Mouse (Mus musculus) cerebellum, adult 2 months (tissue): Measurements from ENCODE around the gene Rsu1. TPM values are rescaled to one million over a fixed set of nuclear protein-coding genes. Genes with fewer than 3 reads are reported as not detected.

Experiments
- DNase-seq, 2 experiments: peaks; one replicate each; pipeline ENCODE4 v3.0.0; 2021
- H3K27ac ChIP-seq: fragments of 200-500 bp; 2 replicates; pipeline ENCODE4 v1.5.1; 2012; ENCODE audit warnings: low read length, control low read depth, inconsistent platforms; ENCODE audit not compliant: insufficient read depth
- H3K27me3 ChIP-seq: fragments of 200-500 bp; 2 replicates; pipeline ENCODE4 v1.6.1; 2012; ENCODE audit warnings: inconsistent platforms, mild to moderate bottlenecking, low read length, moderate library complexity; ENCODE audit not compliant: control insufficient read depth, insufficient read depth
- H3K4me1 ChIP-seq: fragments of 200-500 bp; 2 replicates; pipeline ENCODE4 v1.6.1; 2011; ENCODE audit warnings: low read length; ENCODE audit not compliant: control insufficient read depth, insufficient read depth
- H3K4me3 ChIP-seq: fragments of 200-500 bp; replicated peaks from 2 replicates; pipeline ENCODE3; 2011; ENCODE audit warnings: mild to moderate bottlenecking, low read depth, low read length, control low read depth; ENCODE audit not compliant: insufficient read depth
- CTCF ChIP-seq: fragments of 200-500 bp; IDR thresholded peaks from 2 replicates; pipeline ENCODE4 v1.5.1; 2011; ENCODE audit warnings: low read depth, mild to moderate bottlenecking, control low read depth, low read length, moderate library complexity, borderline replicate concordance; ENCODE audit not compliant: insufficient read depth
- POLR2A ChIP-seq: fragments of 200-500 bp; IDR thresholded peaks from 2 replicates; pipeline ENCODE4 v1.6.1; 2011; ENCODE audit warnings: low read length, control low read depth, borderline replicate concordance; ENCODE audit not compliant: insufficient read depth
- WGBS: fragments of 180-500 bp; shearing (Covaris S2); methylation state at CpG from one replicate; pipeline ENCODE4 v1.1.7; 2018; 5-methylcytosine and 5-hydroxymethylcytosine counted together
- polyA plus RNA-seq: library from polyadenylated mRNA; depleted of rRNA; stranded (reverse); fragments of >200 nt; gene quantifications from 2 replicates; pipeline ENCODE4 v1.2.3, GENCODE M21; 2012; rRNA removed

The Rsu1 gene
- polyA plus RNA-seq, 1 experiment = 34.3 TPM

- TF ChIP-seq POLR2A = no peak
- no peak for TF ChIP-seq CTCF
- 70% methylated on average over 2 of the region's 2 CpGs for WGBS
- DNase-seq = no peak
Measured at GRCm38 (mm10) chr2:13080476-13080875, 190.7 kb downstream of the Rsu1 start.

GRCm38 (mm10) chr2:13072243-13072642 is 199.0 kb downstream of the Rsu1 start:
- Histone ChIP-seq H3K4me3 (no peak overlapping the region), H3K4me1 (no peaks in the 10 kb centered on the region), H3K27me3 (no peaks in the 10 kb centered on the region), H3K27ac (no peak overlapping the region)
- DNase-seq = no peak
- TF ChIP-seq CTCF (no peak), POLR2A (no peak)

More at GRCm38 (mm10) chr2:13080476-13080875, 190.7 kb downstream of the Rsu1 start:
- H3K27me3 ChIP-seq = no peaks in the 10 kb centered on the region
- no peaks in the 10 kb centered on the region for H3K4me1 ChIP-seq
- H3K27ac ChIP-seq = no peak overlapping the region
- H3K4me3 ChIP-seq = no peak overlapping the region

DNA sequence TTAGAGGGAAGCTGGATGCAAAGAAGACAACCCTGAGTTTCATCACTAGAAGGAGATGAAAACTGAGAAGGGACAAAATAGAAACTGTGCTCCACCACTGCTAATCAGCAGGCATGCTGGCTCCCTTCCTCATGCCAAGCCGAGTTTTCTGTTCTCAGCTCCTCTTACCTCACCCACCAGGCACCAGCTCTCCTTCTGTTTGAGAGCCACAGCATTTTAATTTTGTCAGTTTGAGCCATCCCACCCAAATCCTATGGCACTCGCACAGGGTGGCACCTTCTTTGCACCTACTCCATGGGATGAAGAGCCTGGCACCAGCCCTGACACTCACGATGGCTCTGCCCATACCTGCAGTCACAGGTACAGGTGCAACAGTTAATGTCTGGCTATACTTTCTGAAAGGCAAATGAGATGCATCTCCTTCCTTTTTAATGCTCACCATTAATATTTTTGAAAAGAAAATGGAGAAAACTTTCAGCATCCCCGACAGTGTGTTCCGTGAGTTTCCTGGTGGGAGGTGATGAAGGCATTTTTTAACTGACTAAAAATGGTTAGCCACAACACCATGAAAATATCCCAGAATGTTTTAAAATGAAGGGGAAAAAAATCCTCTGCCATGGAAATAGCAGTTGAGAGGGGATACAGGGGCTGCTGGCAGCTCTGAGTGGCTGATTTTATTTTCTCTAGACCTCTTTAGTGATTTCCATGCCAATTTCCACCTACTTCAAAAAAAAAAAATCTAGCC is 210.6 kb downstream of the Rsu1 start:
- DNase-seq = no peak
- H3K27ac ChIP-seq = no peak overlapping the region
- TF ChIP-seq CTCF = no peak
- no peak for TF ChIP-seq POLR2A
- no peak overlapping the region for H3K4me3 ChIP-seq
- H3K4me1 ChIP-seq = no peaks in the 10 kb centered on the region
- 73% methylated on average over 5 of the region's 5 CpGs for WGBS
- H3K27me3 ChIP-seq = no peaks in the 10 kb centered on the region

- Histone ChIP-seq H3K4me3 (no peak overlapping the region), H3K27ac (no peak overlapping the region), H3K27me3 (no peaks in the 10 kb centered on the region), H3K4me1 (no peaks in the 10 kb centered on the region)
- DNase-seq = no peak
- 86% methylated on average over 6 of the region's 6 CpGs for WGBS
- TF ChIP-seq POLR2A (no peak), CTCF (no peak)
Measured at GRCm38 (mm10) chr2:13048649-13049048, 222.6 kb downstream of the Rsu1 start.

DNA sequence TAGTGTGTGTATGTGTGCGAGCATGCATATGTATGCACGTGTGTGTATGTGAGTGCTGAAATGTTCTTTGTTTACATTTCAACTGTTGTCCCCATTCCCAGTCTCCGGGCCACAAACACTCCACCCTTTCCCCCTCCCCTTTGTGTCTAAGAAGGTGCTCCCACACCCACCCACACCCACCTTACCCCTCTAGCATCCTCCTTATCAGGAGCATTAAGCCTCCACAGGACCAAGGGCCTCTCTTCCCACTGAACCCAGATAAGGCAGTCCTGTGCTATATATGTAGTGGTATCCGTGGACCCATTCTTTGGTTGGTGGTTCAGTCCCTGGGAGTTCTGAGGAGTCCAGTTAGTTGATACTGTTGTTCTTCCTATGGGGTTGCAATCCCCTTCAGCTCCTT is 226.7 kb downstream of the Rsu1 start:
- H3K4me1 ChIP-seq = no peaks in the 10 kb centered on the region
- no peak overlapping the region for H3K27ac ChIP-seq
- H3K27me3 ChIP-seq = no peaks in the 10 kb centered on the region

GRCm38 (mm10) chr2:13039785-13040184 is 231.4 kb downstream of the Rsu1 start:
- WGBS = 95% methylated on average over 4 of the region's 4 CpGs
- DNase-seq = no peak
- Histone ChIP-seq H3K27me3 (no peaks in the 10 kb centered on the region), H3K4me3 (no peak overlapping the region), H3K27ac (no peak overlapping the region), H3K4me1 (no peaks in the 10 kb centered on the region)
- TF ChIP-seq POLR2A = no peak
- no peak for TF ChIP-seq CTCF

More for the DNA sequence above, 226.7 kb downstream of the Rsu1 start:
- no peak for DNase-seq
- no peak overlapping the region for H3K4me3 ChIP-seq
- TF ChIP-seq CTCF (no peak), POLR2A (no peak)
- WGBS = 94% methylated on average over 4 of the region's 4 CpGs

DNA sequence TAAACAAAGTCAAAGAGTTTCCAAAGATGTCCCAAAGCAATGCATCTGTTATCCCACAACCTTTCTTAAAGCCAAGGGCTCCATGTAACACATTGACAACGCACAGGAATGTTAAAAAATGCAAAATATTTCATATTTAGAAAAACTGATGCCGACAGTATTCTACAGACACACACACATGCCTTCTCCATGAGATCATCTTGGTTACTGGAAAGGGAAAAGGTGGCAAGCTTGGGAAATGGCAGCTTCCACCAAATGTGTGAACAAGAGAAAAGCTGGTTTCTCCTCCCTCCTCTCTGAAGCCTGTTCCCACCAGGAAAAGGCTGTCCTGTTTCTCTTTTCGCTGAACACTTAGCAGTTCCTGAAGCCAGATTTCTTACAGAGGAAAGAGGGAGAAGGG is 232.4 kb downstream of the Rsu1 start:
- no peak for TF ChIP-seq POLR2A
- TF ChIP-seq CTCF = no peak
- no peaks in the 10 kb centered on the region for H3K27me3 ChIP-seq
- H3K4me1 ChIP-seq = no peaks in the 10 kb centered on the region
- H3K4me3 ChIP-seq = no peak overlapping the region
- WGBS = 66% methylated on average over 3 of the region's 3 CpGs
- DNase-seq = no peak
- H3K27ac ChIP-seq = no peak overlapping the region

Other genes with a start within 250 kb of the Rsu1 start
- 0.23 and 0.24 TPM in 2 replicates for gene Cubn, start 220.4 kb upstream of the Rsu1 start, polyA plus RNA-seq